In the genomic region with DNA sequence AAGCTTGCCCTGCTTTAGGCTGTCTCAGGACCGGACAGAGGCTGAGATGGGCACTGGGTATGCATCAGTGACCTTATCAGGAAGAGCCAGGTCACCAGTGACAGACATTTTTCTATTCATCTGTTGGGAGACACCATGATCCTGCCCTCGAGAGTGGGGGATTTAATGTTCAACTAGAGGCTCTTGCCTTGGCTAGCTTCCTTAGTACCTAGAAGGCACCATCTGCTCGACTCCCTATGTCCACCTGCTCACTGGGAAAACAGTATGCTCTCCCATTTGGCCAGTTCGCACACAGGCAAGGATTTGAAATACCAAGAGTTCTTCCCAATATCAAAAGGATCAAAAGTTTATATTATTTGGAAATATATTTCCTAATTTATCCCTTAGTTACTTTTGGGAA, we compare ENCODE assay signal across 28 mouse cellular contexts.
DNase-seq lines count a peak whose midpoint lies in the region; ATAC-seq lines count a peak whose summit lies in the region.
"Had no signal": no experiment of that assay in that cellular context is flagged by ENCODE, and none has a peak within 500 bp of the region (broad histone marks: within the 10 kb centered on the region; RNA-seq: fewer than 3 reads in every experiment).

No protein-coding gene starts in this region.

- ATAC-seq in forebrain, embryonic 14.5 days: no peak
- ATAC-seq in forebrain, embryonic 16.5 days: no peak
- no peak for ATAC-seq in midbrain, embryonic 13.5 days
- ATAC-seq: hindbrain, postnatal 0 days; intestine, embryonic 15.5 days; midbrain, embryonic 15.5 days had no signal

- H3K27ac ChIP-seq in forebrain, embryonic 14.5 days (ENCODE audit: low read depth, low read length): no peak overlapping the region
- H3K27ac ChIP-seq in forebrain, embryonic 16.5 days (ENCODE audit: low read length): no peak overlapping the region
- no peak overlapping the region for H3K27ac ChIP-seq in midbrain, embryonic 10.5 days (replicated peaks)
- no peak overlapping the region for H3K27ac ChIP-seq in midbrain, embryonic 13.5 days
- H3K27ac ChIP-seq: heart, embryonic 15.5 days; hindbrain, embryonic 12.5 days; hindbrain, postnatal 0 days; intestine, embryonic 15.5 days; limb, embryonic 15.5 days; liver, embryonic 13.5 days; macrophage; midbrain, embryonic 15.5 days; neural tube, embryonic 15.5 days; stomach, embryonic 15.5 days had no signal

- WGBS in forebrain, embryonic 14.5 days: 86% methylated on average over 4 of the region's 4 CpGs
- 74% methylated on average over 4 of the region's 4 CpGs for WGBS in forebrain, embryonic 16.5 days
- 87% methylated on average over 4 of the region's 4 CpGs for WGBS in midbrain, embryonic 10.5 days
- 86% methylated on average over 4 of the region's 4 CpGs for WGBS in midbrain, embryonic 13.5 days

- H3K36me3 ChIP-seq in forebrain, embryonic 14.5 days (ENCODE audit: control insufficient read depth, insufficient read depth, low read length): no peaks in the 10 kb centered on the region
- H3K36me3 ChIP-seq in forebrain, embryonic 16.5 days (ENCODE audit: control insufficient read depth, insufficient read depth): no peaks in the 10 kb centered on the region
- no peaks in the 10 kb centered on the region for H3K36me3 ChIP-seq in midbrain, embryonic 10.5 days
- H3K36me3 ChIP-seq in midbrain, embryonic 13.5 days: no peaks in the 10 kb centered on the region
- H3K36me3 ChIP-seq: G1E; heart, embryonic 15.5 days; hindbrain, embryonic 12.5 days; intestine, embryonic 15.5 days; limb, embryonic 15.5 days; liver, embryonic 13.5 days; midbrain, embryonic 15.5 days; neural tube, embryonic 15.5 days; stomach, embryonic 15.5 days had no signal

- peak; percentile 17 for DNase-seq in forebrain, embryonic 14.5 days (ENCODE audit: low spot score)
- DNase-seq in cerebellum, adult 11-12 months: peak; percentile 46
- peak; percentile 61 for DNase-seq in cerebellum, adult 9-11 months
- no peak for DNase-seq in midbrain, embryonic 10.5 days (ENCODE audit: low spot score)
- no peak for DNase-seq in kidney, postnatal 4 days
- DNase-seq: adrenal gland, adult 8-10 months; gastrocnemius, postnatal 14 days; kidney, adult 9 months; kidney, postnatal 14 days; liver, embryonic 13.5 days; lung, adult 18-20 months; lung, postnatal 10 days; retina, postnatal 1 day; right cerebral cortex, postnatal 25 days; thymus, postnatal 25 days had no signal

- H3K9ac ChIP-seq in forebrain, embryonic 14.5 days (ENCODE audit: low read length): no peak overlapping the region
- no peak overlapping the region for H3K9ac ChIP-seq in forebrain, embryonic 16.5 days (replicated peaks; ENCODE audit: low read depth, low read length)
- H3K9ac ChIP-seq in midbrain, embryonic 13.5 days (replicated peaks): no peak overlapping the region
- H3K9ac ChIP-seq: heart, embryonic 15.5 days; hindbrain, embryonic 12.5 days; intestine, embryonic 15.5 days; limb, embryonic 15.5 days; liver, embryonic 13.5 days; midbrain, embryonic 15.5 days; neural tube, embryonic 15.5 days; stomach, embryonic 15.5 days had no signal

- H3K4me3 ChIP-seq in forebrain, embryonic 14.5 days (ENCODE audit: low read depth, low read length): no peak overlapping the region
- no peak overlapping the region for H3K4me3 ChIP-seq in forebrain, embryonic 16.5 days (replicated peaks; ENCODE audit: low read length)
- H3K4me3 ChIP-seq in midbrain, embryonic 10.5 days: no peak overlapping the region
- no peak overlapping the region for H3K4me3 ChIP-seq in midbrain, embryonic 13.5 days (replicated peaks)
- H3K4me3 ChIP-seq: erythroblast, embryonic 14.5 days; heart, embryonic 15.5 days; hindbrain, embryonic 12.5 days; intestine, embryonic 15.5 days; limb, embryonic 15.5 days; liver, embryonic 13.5 days; midbrain, embryonic 15.5 days; neural tube, embryonic 15.5 days; stomach, embryonic 15.5 days had no signal

- H3K4me2 ChIP-seq in forebrain, embryonic 14.5 days (ENCODE audit: low read length): no peak overlapping the region
- no peak overlapping the region for H3K4me2 ChIP-seq in forebrain, embryonic 16.5 days (ENCODE audit: low read length)
- no peak overlapping the region for H3K4me2 ChIP-seq in midbrain, embryonic 13.5 days (replicated peaks)
- H3K4me2 ChIP-seq: heart, embryonic 15.5 days; hindbrain, embryonic 12.5 days; intestine, embryonic 15.5 days; limb, embryonic 15.5 days; liver, embryonic 13.5 days; midbrain, embryonic 15.5 days; neural tube, embryonic 15.5 days; stomach, embryonic 15.5 days had no signal

- peaks cover 4% of the 10 kb centered on the region; the same call in 1 of the 2 replicates for H3K4me1 ChIP-seq in forebrain, embryonic 14.5 days (ENCODE audit: control insufficient read depth, insufficient read depth, low read length)
- H3K4me1 ChIP-seq in forebrain, embryonic 16.5 days (replicated peaks; ENCODE audit: control insufficient read depth, insufficient read depth, low read length): peaks cover 4% of the 10 kb centered on the region
- peaks cover 11% of the 10 kb centered on the region for H3K4me1 ChIP-seq in midbrain, embryonic 10.5 days
- peaks cover 13% of the 10 kb centered on the region for H3K4me1 ChIP-seq in midbrain, embryonic 13.5 days (replicated peaks)
- H3K4me1 ChIP-seq: heart, embryonic 15.5 days; intestine, embryonic 15.5 days; limb, embryonic 15.5 days; liver, embryonic 13.5 days; stomach, embryonic 15.5 days had no signal

- no peaks in the 10 kb centered on the region for H3K9me3 ChIP-seq in forebrain, embryonic 14.5 days (replicated peaks; ENCODE audit: control insufficient read depth, low read length)
- no peaks in the 10 kb centered on the region for H3K9me3 ChIP-seq in forebrain, embryonic 16.5 days (ENCODE audit: control insufficient read depth, low read length)
- no peaks in the 10 kb centered on the region for H3K9me3 ChIP-seq in midbrain, embryonic 10.5 days (replicated peaks)
- no peaks in the 10 kb centered on the region for H3K9me3 ChIP-seq in midbrain, embryonic 13.5 days
- H3K9me3 ChIP-seq: heart, embryonic 15.5 days; hindbrain, embryonic 12.5 days; intestine, embryonic 15.5 days; limb, embryonic 15.5 days; liver, embryonic 13.5 days; midbrain, embryonic 15.5 days; neural tube, embryonic 15.5 days; stomach, embryonic 15.5 days had no signal

- no peaks in the 10 kb centered on the region for H3K27me3 ChIP-seq in forebrain, embryonic 14.5 days (replicated peaks; ENCODE audit: control insufficient read depth, insufficient read depth, low read length)
- no peaks in the 10 kb centered on the region for H3K27me3 ChIP-seq in forebrain, embryonic 16.5 days (replicated peaks; ENCODE audit: control insufficient read depth, insufficient read depth, low read length)
- H3K27me3 ChIP-seq in midbrain, embryonic 10.5 days (ENCODE audit: low read depth, poor library complexity, severe bottlenecking): no peaks in the 10 kb centered on the region
- H3K27me3 ChIP-seq in midbrain, embryonic 13.5 days: no peaks in the 10 kb centered on the region
- H3K27me3 ChIP-seq: heart, embryonic 15.5 days; hindbrain, embryonic 12.5 days; intestine, embryonic 15.5 days; limb, embryonic 15.5 days; liver, embryonic 13.5 days; midbrain, embryonic 15.5 days; neural tube, embryonic 15.5 days; stomach, embryonic 15.5 days had no signal

Comparison
In these comparisons a context has a peak if more than half of its experiments do, and no peak if none do; other contexts are left out.
1. DNase-seq: peak in forebrain, embryonic 14.5 days (single experiment), cerebellum, adult 11-12 months (single experiment) and cerebellum, adult 9-11 months (single experiment); none in midbrain, embryonic 10.5 days (single experiment) and kidney, postnatal 4 days (0 of 2).